16 mouse cellular contexts compared by ENCODE assay signal in genomic region chr9:61337665-61338064, GRCm38 (mm10). TPM values are rescaled to one million over a fixed set of nuclear protein-coding genes. Genes with fewer than 3 reads are reported as not detected.
A peak's percentile ranks its signal among the peaks of the same experiment; 100 is the strongest.
DNase-seq lines count a peak whose midpoint lies in the region; ATAC-seq and TF ChIP-seq lines count a peak whose summit lies in the region.
"Had no signal": no experiment of that assay in that cellular context is flagged by ENCODE, and none has a peak within 500 bp of the region (broad histone marks: within the 10 kb centered on the region; RNA-seq: fewer than 3 reads in every experiment).

No protein-coding gene starts in this region.

- H3K4me2 ChIP-seq in heart, embryonic 12.5 days = peak overlapping the region; percentile 11; the same call in 1 of the 2 replicates
- peak overlapping the region; percentile 27; the same call in 1 of the 2 replicates for H3K4me2 ChIP-seq in lung, embryonic 14.5 days
- H3K4me2 ChIP-seq: forebrain, embryonic 15.5 days; hindbrain, embryonic 15.5 days; neural tube, embryonic 15.5 days had no signal

- H3K27ac ChIP-seq in heart, embryonic 12.5 days (ENCODE audit: poor library complexity, severe bottlenecking) = no peak overlapping the region
- H3K27ac ChIP-seq in lung, embryonic 14.5 days (ENCODE audit: low read depth) = no peak overlapping the region
- H3K27ac ChIP-seq: embryonic facial prominence, embryonic 10.5 days; forebrain, embryonic 15.5 days; hindbrain, embryonic 15.5 days; neural tube, embryonic 15.5 days had no signal

- DNase-seq in heart, adult 11 months = no peak
- DNase-seq in lung, embryonic 14.5 days = peak; percentile 77
- no peak for DNase-seq in lung, postnatal 4 days
- peak; percentile 34 for DNase-seq in lung, postnatal 10 days
- DNase-seq in thymus, postnatal 4 days = no peak
- no peak for DNase-seq in embryo, embryonic 11 days
- DNase-seq: cerebellum, adult 11-12 months; cerebellum, postnatal 36 days; thymus, postnatal 36 days had no signal

- no peak overlapping the region for H3K9ac ChIP-seq in heart, embryonic 12.5 days
- no peak overlapping the region for H3K9ac ChIP-seq in lung, embryonic 14.5 days
- H3K9ac ChIP-seq: forebrain, embryonic 15.5 days; hindbrain, embryonic 15.5 days; liver, postnatal 0 days; neural tube, embryonic 15.5 days had no signal

- peaks cover 41% of the 10 kb centered on the region for H3K4me1 ChIP-seq in heart, embryonic 12.5 days (replicated peaks)
- peaks cover 14% of the 10 kb centered on the region for H3K4me1 ChIP-seq in lung, embryonic 14.5 days (ENCODE audit: insufficient read depth)

- no peaks in the 10 kb centered on the region for H3K36me3 ChIP-seq in heart, embryonic 12.5 days
- no peaks in the 10 kb centered on the region for H3K36me3 ChIP-seq in lung, embryonic 14.5 days (ENCODE audit: insufficient read depth)
- H3K36me3 ChIP-seq: embryonic facial prominence, embryonic 10.5 days; forebrain, embryonic 15.5 days; hindbrain, embryonic 15.5 days; neural tube, embryonic 15.5 days had no signal

- H3K27me3 ChIP-seq in heart, embryonic 12.5 days (replicated peaks) = peaks cover 81% of the 10 kb centered on the region
- peaks cover 37% of the 10 kb centered on the region for H3K27me3 ChIP-seq in lung, embryonic 14.5 days (ENCODE audit: insufficient read depth, low read length)
- H3K27me3 ChIP-seq: forebrain, embryonic 15.5 days had no signal

- ATAC-seq in heart, embryonic 12.5 days (ENCODE audit: insufficient number of reproducible peaks, low FRiP score) = no peak
- ATAC-seq in lung, embryonic 14.5 days (ENCODE audit: insufficient read depth) = no peak; the same call in 1 of the 2 replicates
- ATAC-seq: forebrain, embryonic 15.5 days had no signal

- TF ChIP-seq CTCF in lung, embryonic 14.5 days (IDR thresholded peaks at IDR 0.05; ENCODE audit: low read depth) = no peak

- no peak overlapping the region for H3K4me3 ChIP-seq in heart, embryonic 12.5 days
- H3K4me3 ChIP-seq in lung, embryonic 14.5 days (ENCODE audit: low read depth, low read length) = no peak overlapping the region
- H3K4me3 ChIP-seq: embryonic facial prominence, embryonic 10.5 days; erythroblast, embryonic 14.5 days; forebrain, embryonic 15.5 days; hindbrain, embryonic 15.5 days; neural tube, embryonic 15.5 days had no signal

- 14% methylated on average over 9 of the region's 9 CpGs for WGBS in heart, embryonic 12.5 days
- 10% methylated on average over 9 of the region's 9 CpGs for WGBS in lung, embryonic 14.5 days

- H3K9me3 ChIP-seq in heart, embryonic 12.5 days (replicated peaks) = no peaks in the 10 kb centered on the region
- H3K9me3 ChIP-seq in lung, embryonic 14.5 days (ENCODE audit: low read depth, low read length) = no peaks in the 10 kb centered on the region
- H3K9me3 ChIP-seq: embryonic facial prominence, embryonic 10.5 days; forebrain, embryonic 15.5 days; hindbrain, embryonic 15.5 days; neural tube, embryonic 15.5 days had no signal

RNA-seq across cellular contexts. Expression of gene Tle3, which starts 34.5 kb away (rescaled TPM):
- polyA plus RNA-seq in heart, embryonic 12.5 days (2016; fragmentation: Nextera tagmentation; extraction: Ambion mirVana) = 12.7 and 12.8 TPM in 2 replicates
- 28.7 and 32.5 TPM in 2 replicates for polyA plus RNA-seq in lung, embryonic 14.5 days (2014; fragmentation: Nextera tagmentation; extraction: Ambion mirVana)

Comparison
In these comparisons a context has a peak if more than half of its experiments do, and no peak if none do; other contexts are left out.
1. DNase-seq: peak in lung, embryonic 14.5 days (single experiment) and lung, postnatal 10 days (single experiment); none in heart, adult 11 months (single experiment), lung, postnatal 4 days (0 of 2), thymus, postnatal 4 days (single experiment) and embryo, embryonic 11 days (single experiment).